Mouse (Mus musculus) brain, embryonic 18.5 days (tissue): ENCODE measurements around the gene Hmox2.
A peak's percentile ranks its signal among the peaks of the same experiment; 100 is the strongest.

Source experiments
- DNase-seq: peaks from one replicate; pipeline ENCODE4 v3.0.0-alpha.2; 2012; ENCODE audit warnings: low read depth, low spot score

The Hmox2 gene

DNA sequence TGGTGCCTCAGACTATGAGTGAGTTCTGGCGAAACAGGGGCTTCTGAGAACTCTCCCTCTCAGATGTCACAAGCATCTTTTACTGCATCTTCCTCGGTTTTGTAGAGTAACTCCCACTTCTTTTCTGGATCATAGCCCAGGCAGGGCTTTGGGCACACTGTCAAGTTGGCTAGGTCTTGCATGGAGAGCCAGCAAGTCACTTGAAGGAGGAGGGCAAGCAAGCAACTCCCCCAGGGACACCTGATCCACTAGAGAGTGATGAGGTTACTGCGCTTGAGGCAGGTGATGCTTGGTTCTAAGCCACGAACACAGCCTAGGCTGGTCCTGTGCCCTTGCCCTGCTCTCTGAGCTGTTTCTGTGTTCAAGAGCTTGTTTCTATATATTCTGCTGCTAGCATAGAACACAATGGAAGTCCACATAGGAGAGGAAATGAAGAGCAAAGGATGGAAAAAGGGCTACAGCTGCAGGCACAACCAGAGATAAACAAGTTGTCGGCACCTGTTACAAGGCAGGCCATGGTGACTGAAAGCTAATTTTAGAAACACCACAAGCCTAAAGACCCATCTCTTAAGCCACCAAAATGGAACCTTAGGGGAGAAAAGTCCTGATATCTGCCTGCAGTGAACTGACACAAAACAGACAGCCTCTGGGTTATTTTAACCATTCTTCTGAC is 55.5 kb downstream of the Hmox2 start:
- no peak for DNase-seq

DNA sequence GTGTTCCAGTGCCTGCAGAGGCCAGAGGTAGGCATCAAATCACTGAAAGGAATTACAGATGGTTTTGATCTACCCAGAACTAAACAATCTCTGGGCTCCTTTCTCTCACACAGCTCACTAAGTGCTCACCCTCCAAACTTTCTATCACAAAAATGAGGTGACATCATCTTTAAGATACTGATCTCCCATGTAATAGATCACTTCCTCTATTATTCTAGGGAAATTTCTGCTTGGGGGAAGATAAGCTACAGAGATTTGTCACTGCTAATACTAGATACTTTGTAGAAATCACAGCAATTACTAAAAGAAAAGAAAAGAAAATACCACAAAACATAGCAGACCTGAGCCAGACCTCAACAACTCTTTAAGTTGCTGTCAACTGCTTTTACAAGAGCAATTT is 56.4 kb downstream of the Hmox2 start:
- no peak for DNase-seq

GRCm38 (mm10) chr16:4785706-4786105 is 59.5 kb downstream of the Hmox2 start:
- DNase-seq = no peak

DNA sequence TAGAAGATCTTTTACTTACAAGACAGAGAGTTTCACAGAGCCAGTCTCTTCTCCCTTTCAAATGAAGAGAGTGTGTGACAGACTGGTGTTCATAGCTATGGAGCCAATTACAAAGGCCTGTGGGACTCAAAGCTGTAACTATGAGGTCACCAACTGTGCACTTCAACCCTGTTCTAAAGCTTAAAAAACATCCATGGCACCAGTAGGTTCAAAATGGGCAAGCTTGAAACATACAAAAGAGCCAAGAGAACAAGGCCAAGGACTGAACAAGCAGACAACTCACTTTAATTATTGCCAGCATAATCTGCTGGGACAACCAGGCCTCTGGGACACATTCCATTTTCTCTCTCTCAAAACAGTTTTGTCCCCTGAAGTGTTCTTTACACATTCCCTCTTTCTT is 62.0 kb downstream of the Hmox2 start:
- DNase-seq = no peak

- DNase-seq = no peak
Observed at GRCm38 (mm10) chr16:4789311-4789768, 63.2 kb downstream of the Hmox2 start.

DNA sequence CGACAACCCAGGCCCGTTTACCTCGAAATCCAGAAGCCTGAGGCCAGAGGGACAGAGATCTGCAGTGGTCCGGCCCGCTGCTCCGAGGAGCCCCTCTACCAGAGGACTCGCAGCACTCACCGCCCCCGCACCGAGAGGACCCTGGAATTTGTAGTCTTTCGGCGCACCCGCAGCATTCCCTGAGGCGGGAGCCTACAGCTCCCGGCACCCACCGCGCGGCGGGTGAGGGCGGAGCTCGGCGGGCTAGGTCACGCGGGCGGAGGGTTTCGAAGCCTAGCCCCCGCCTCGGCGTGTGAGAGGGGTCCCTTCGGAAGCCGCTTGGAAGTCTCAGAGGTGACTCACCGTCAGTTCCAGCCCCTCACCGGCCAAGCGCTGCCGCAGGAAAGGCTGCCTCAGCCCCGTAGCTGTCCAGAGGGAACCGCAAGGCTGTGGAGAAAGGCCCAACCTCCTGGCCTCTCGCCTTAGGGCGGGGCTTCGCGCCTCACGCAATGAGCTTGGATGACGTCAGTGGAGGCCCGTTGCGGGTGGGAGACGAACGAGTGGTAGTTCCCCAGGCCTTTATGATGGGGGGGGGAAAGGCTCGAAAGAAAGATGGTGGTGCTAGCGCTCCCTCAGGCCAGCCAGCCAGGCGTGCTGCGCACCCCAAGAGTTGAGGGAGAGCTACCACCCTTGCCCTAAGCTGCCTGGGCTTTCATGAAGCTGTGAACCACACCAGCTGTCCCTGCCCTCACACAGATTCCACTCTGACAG is 63.8 kb downstream of the Hmox2 start, which contains the start of gene Cdip1:
Gene Cdip1, minus strand, starts transcription at position 483 of the 750 bp plus-strand sequence.
- peak; percentile 92 for DNase-seq

- DNase-seq = no peak
Observed at GRCm38 (mm10) chr16:4791332-4791731, 65.2 kb downstream of the Hmox2 start.

DNA sequence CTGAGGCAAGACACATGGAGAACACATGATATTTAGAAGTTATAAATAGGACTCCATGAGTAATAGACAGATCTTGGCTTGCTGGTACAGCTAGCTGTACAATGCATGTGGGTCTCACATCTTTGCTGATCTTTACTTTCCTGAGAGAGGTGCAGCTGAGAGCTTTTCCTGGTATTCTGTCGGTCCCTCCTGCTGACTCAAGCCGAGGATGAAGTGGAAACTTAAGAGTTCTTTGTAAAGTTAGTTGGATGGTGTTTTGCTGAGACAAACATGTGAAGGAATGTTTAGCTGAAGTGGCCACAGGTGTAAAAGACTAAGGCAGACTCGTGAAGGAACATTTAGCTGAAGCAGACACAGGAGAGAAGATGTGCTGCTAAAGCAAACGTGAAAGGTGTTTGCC is 70.5 kb downstream of the Hmox2 start:
- no peak for DNase-seq
